Mouse (Mus musculus) heart, postnatal 0 days (tissue): ENCODE results near the gene Vegfa.

Source experiments
- CTCF ChIP-seq: IDR thresholded peaks from 2 replicates; pipeline ENCODE4 v1.5.1; 2016; ENCODE audit warnings: antibody characterized with exemption, control low read depth, low read depth
- EP300 ChIP-seq: IDR thresholded peaks from 2 replicates; pipeline ENCODE4 v1.6.1; 2016; ENCODE audit warnings: antibody characterized with exemption, low read depth

DNA sequence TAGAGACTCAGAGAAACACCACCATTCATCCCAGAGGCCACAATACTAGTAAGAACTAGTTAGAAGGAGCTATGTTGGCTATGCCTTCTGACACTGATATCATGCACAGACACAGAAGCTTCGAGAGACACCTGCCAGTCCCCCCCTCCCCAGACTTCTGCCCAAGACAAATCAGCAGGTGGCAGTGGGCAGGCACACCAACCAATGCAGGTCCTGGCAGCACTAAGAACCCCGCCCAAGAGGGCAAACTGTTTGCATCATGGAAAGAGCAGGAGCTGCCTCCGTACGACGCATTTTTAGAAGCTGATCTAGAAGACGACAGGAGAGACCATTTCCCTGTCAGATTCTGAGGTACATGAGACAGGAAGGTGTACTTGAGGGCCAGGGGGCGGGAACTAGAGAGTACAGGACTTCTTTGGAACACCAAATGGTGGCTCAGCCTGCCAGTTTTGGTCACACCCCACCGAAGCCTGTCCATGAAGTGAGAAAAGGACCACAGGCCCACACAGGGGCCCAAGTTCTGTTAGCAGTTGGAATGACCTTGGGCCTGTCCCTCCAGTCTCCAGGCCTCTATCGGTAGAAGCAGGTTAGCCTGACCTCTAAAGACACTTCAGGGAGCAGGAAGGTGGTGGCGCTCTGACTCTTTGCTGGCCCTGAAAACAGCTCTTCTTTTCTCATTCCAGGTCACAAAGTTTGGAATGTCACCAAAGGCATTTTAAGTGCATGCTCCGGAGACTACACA, 6.1 kb downstream of the Vegfa start:
- TF ChIP-seq CTCF, result 0 out of 2 replicates have a peak, but pooled peaks have one; percentile 1
- TF ChIP-seq EP300, result no peak
